In the genomic region with DNA sequence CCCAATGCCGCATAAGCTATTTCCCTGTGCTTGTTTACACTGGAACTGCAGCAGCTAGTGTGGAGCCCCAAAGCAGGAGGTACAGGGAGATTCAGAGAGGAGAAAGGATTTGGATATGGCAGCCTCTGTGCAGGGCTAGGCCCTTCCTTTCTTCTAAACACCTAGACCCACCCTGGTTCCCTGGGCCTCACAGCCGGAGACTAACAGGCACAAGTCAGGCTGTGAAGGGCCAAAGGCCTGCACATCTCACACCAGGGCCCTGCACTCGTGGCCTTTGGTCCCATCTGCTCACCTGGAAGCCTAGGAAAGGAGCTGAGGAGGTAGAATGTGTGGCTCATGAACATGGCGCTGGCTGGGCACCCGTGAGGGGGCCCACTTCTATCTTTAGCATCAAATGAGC, we compare ENCODE assay signal across 15 mouse cellular contexts. TPM values are rescaled to one million over a fixed set of nuclear protein-coding genes. Genes with fewer than 3 reads are reported as not detected.
A peak's percentile ranks its signal among the peaks of the same experiment; 100 is the strongest.
DNase-seq lines count a peak whose midpoint lies in the region; ATAC-seq and TF ChIP-seq lines count a peak whose summit lies in the region.
"Had no signal": no experiment of that assay in that cellular context is flagged by ENCODE, and none has a peak within 500 bp of the region (broad histone marks: within the 10 kb centered on the region; RNA-seq: fewer than 3 reads in every experiment).

No protein-coding gene starts in this region.

- no peak for TF ChIP-seq CTCF in lung, adult 2 months (IDR thresholded peaks at IDR 0.05; ENCODE audit: insufficient read depth, low read length)

- WGBS in hindbrain, embryonic 12.5 days: 81% methylated on average over 5 of the region's 5 CpGs
- 82% methylated on average over 5 of the region's 5 CpGs for WGBS in hindbrain, embryonic 11.5 days
- WGBS in neural tube, embryonic 15.5 days: 85% methylated on average over 5 of the region's 5 CpGs
- WGBS in lung, adult 2 months: 83% methylated on average over 5 of the region's 5 CpGs

- no peaks in the 10 kb centered on the region for H3K27me3 ChIP-seq in hindbrain, embryonic 12.5 days
- H3K27me3 ChIP-seq in hindbrain, embryonic 11.5 days (ENCODE audit: control insufficient read depth, insufficient read depth, low read length): no peaks in the 10 kb centered on the region
- no peaks in the 10 kb centered on the region for H3K27me3 ChIP-seq in neural tube, embryonic 15.5 days (replicated peaks)
- H3K27me3 ChIP-seq: liver, embryonic 13.5 days; lung, embryonic 15.5 days; megakaryocyte, embryonic 14.5 days; neural tube, embryonic 12.5 days had no signal

- no peaks in the 10 kb centered on the region; the same call in 1 of the 2 replicates for H3K4me1 ChIP-seq in hindbrain, embryonic 12.5 days
- H3K4me1 ChIP-seq in hindbrain, embryonic 11.5 days (replicated peaks; ENCODE audit: control insufficient read depth, insufficient read depth, low read length): no peaks in the 10 kb centered on the region
- no peaks in the 10 kb centered on the region for H3K4me1 ChIP-seq in neural tube, embryonic 15.5 days
- H3K4me1 ChIP-seq in lung, adult 2 months (ENCODE audit: control insufficient read depth, insufficient read depth, low read length): no peaks in the 10 kb centered on the region
- H3K4me1 ChIP-seq: liver, embryonic 13.5 days; lung, embryonic 15.5 days; neural tube, embryonic 12.5 days had no signal

- peak; percentile 64 for DNase-seq in cerebellum, adult 9-11 months
- no peak for DNase-seq in cerebellum, postnatal 14 days
- DNase-seq in hindbrain, embryonic 11.5 days (ENCODE audit: low spot score): no peak
- no peak for DNase-seq in neural tube, embryonic 10.5 days (ENCODE audit: extremely low spot score, low spot score)
- DNase-seq in lung, adult 2 months: no peak
- DNase-seq: forebrain, postnatal 0 days; liver, embryonic 13.5 days; midbrain, embryonic 14.5 days; right cerebral cortex, postnatal 25 days; spleen, adult 18-20 months had no signal

- peaks cover 16% of the 10 kb centered on the region for H3K36me3 ChIP-seq in hindbrain, embryonic 12.5 days
- no peaks in the 10 kb centered on the region; the same call in 1 of the 2 replicates for H3K36me3 ChIP-seq in hindbrain, embryonic 11.5 days (ENCODE audit: control insufficient read depth, insufficient read depth, low read length)
- H3K36me3 ChIP-seq in neural tube, embryonic 15.5 days: peaks cover 46% of the 10 kb centered on the region

- H3K9ac ChIP-seq in hindbrain, embryonic 12.5 days: 0 out of 2 replicates have a peak overlapping the region, but pooled peaks have one; percentile 8
- H3K9ac ChIP-seq in hindbrain, embryonic 11.5 days (ENCODE audit: low read depth, low read length): no peak overlapping the region
- no peak overlapping the region for H3K9ac ChIP-seq in neural tube, embryonic 15.5 days (replicated peaks)
- H3K9ac ChIP-seq: forebrain, postnatal 0 days; liver, embryonic 13.5 days; lung, embryonic 15.5 days; neural tube, embryonic 12.5 days had no signal

- no peak overlapping the region for H3K4me2 ChIP-seq in hindbrain, embryonic 12.5 days (replicated peaks)
- H3K4me2 ChIP-seq in hindbrain, embryonic 11.5 days (replicated peaks; ENCODE audit: low read depth, low read length): no peak overlapping the region
- H3K4me2 ChIP-seq in neural tube, embryonic 15.5 days: no peak overlapping the region
- H3K4me2 ChIP-seq: liver, embryonic 13.5 days; lung, embryonic 15.5 days; neural tube, embryonic 12.5 days had no signal

- ATAC-seq in hindbrain, embryonic 12.5 days (ENCODE audit: low FRiP score): no peak
- no peak for ATAC-seq in hindbrain, embryonic 11.5 days (ENCODE audit: low FRiP score)
- no peak for ATAC-seq in neural tube, embryonic 15.5 days (ENCODE audit: low FRiP score)

- no peak for TF ChIP-seq POLR2A in lung, adult 2 months (IDR thresholded peaks at IDR 0.05; ENCODE audit: borderline replicate concordance, extremely low read depth, low read depth, low read length)

- H3K9me3 ChIP-seq in hindbrain, embryonic 12.5 days (replicated peaks): no peaks in the 10 kb centered on the region
- no peaks in the 10 kb centered on the region for H3K9me3 ChIP-seq in hindbrain, embryonic 11.5 days (ENCODE audit: control insufficient read depth, low read length)
- H3K9me3 ChIP-seq in neural tube, embryonic 15.5 days (replicated peaks): no peaks in the 10 kb centered on the region
- H3K9me3 ChIP-seq: liver, embryonic 13.5 days; lung, embryonic 15.5 days; megakaryocyte, embryonic 14.5 days; neural tube, embryonic 12.5 days had no signal

- no peak overlapping the region for H3K4me3 ChIP-seq in hindbrain, embryonic 12.5 days
- no peak overlapping the region for H3K4me3 ChIP-seq in hindbrain, embryonic 11.5 days (ENCODE audit: low read depth, low read length)
- H3K4me3 ChIP-seq in neural tube, embryonic 15.5 days (replicated peaks): no peak overlapping the region
- H3K4me3 ChIP-seq in lung, adult 2 months (replicated peaks; ENCODE audit: extremely low read depth, low read depth, low read length): no peak overlapping the region
- H3K4me3 ChIP-seq: liver, embryonic 13.5 days; lung, embryonic 15.5 days; megakaryocyte, embryonic 14.5 days; neural tube, embryonic 12.5 days had no signal

- no peak overlapping the region for H3K27ac ChIP-seq in hindbrain, embryonic 12.5 days
- no peak overlapping the region for H3K27ac ChIP-seq in hindbrain, embryonic 11.5 days (ENCODE audit: low read depth, low read length)
- 0 out of 2 replicates have a peak overlapping the region, but pooled peaks have one; percentile 5 for H3K27ac ChIP-seq in neural tube, embryonic 15.5 days (replicated peaks)
- H3K27ac ChIP-seq: liver, embryonic 13.5 days; lung, embryonic 15.5 days; neural tube, embryonic 12.5 days had no signal

RNA-seq across cellular contexts. Expression of gene Comp, which starts 22.8 kb away (rescaled TPM):
- 1.2 and 3.0 TPM in 2 replicates for polyA plus RNA-seq in hindbrain, embryonic 12.5 days (2016; fragmentation: Nextera tagmentation; extraction: Ambion mirVana)
- polyA plus RNA-seq in hindbrain, embryonic 11.5 days (2014; fragmentation: Nextera tagmentation; extraction: Ambion mirVana): 0.08 and 0.11 TPM in 2 replicates
- polyA plus RNA-seq in neural tube, embryonic 15.5 days (2015; fragmentation: Nextera tagmentation; extraction: Ambion mirVana): 3.1 and 6.4 TPM in 2 replicates
- polyA plus RNA-seq in lung, adult 2 months (2012; rRNA removed): 0.51 and 1.3 TPM in 2 replicates

RNA-seq across cellular contexts. Expression of gene Upf1, which starts 43.1 kb away (rescaled TPM):
- polyA plus RNA-seq in hindbrain, embryonic 12.5 days (2016; fragmentation: Nextera tagmentation; extraction: Ambion mirVana): 34.2 and 34.3 TPM in 2 replicates
- polyA plus RNA-seq in hindbrain, embryonic 11.5 days (2014; fragmentation: Nextera tagmentation; extraction: Ambion mirVana): 21.4 TPM in 2 replicates
- polyA plus RNA-seq in neural tube, embryonic 15.5 days (2015; fragmentation: Nextera tagmentation; extraction: Ambion mirVana): 11.8 and 12.6 TPM in 2 replicates
- 35.8 and 36.7 TPM in 2 replicates for polyA plus RNA-seq in lung, adult 2 months (2012; rRNA removed)

RNA-seq across cellular contexts. Expression of gene Crtc1, which starts 43.2 kb away (rescaled TPM):
- polyA plus RNA-seq in hindbrain, embryonic 12.5 days (2016; fragmentation: Nextera tagmentation; extraction: Ambion mirVana): 24.6 and 27.1 TPM in 2 replicates
- 13.6 and 14.2 TPM in 2 replicates for polyA plus RNA-seq in hindbrain, embryonic 11.5 days (2014; fragmentation: Nextera tagmentation; extraction: Ambion mirVana)
- polyA plus RNA-seq in neural tube, embryonic 15.5 days (2015; fragmentation: Nextera tagmentation; extraction: Ambion mirVana): 44.9 and 45.6 TPM in 2 replicates
- polyA plus RNA-seq in lung, adult 2 months (2012; rRNA removed): 18.7 and 20.4 TPM in 2 replicates
